Mouse (Mus musculus) testis, adult 2 months (tissue): ENCODE data around the gene Olfr518. TPM values are rescaled to one million over a fixed set of nuclear protein-coding genes. Genes with fewer than 3 reads are reported as not detected.

Experiments used
- H3K27ac ChIP-seq: fragments of 200-500 bp; 2 replicates; pipeline ENCODE4 v1.5.1; 2012; ENCODE audit warnings: low read depth, low read length; ENCODE audit not compliant: control insufficient read depth, insufficient read depth
- H3K27me3 ChIP-seq: fragments of 200-500 bp; 2 replicates; pipeline ENCODE4 v1.6.1; 2012; ENCODE audit warnings: mild to moderate bottlenecking, low read length, moderate library complexity; ENCODE audit not compliant: control insufficient read depth, insufficient read depth
- H3K36me3 ChIP-seq: fragments of 200-500 bp; 2 replicates; pipeline ENCODE4 v1.6.1; 2012; ENCODE audit warnings: mild to moderate bottlenecking, low read length; ENCODE audit not compliant: control insufficient read depth, insufficient read depth
- H3K4me1 ChIP-seq: fragments of 200-500 bp; 2 replicates; pipeline ENCODE4 v1.6.1; 2012; ENCODE audit warnings: low read length; ENCODE audit not compliant: control insufficient read depth, insufficient read depth
- H3K4me3 ChIP-seq: fragments of 200-500 bp; 2 replicates; pipeline ENCODE4 v1.5.1; 2012; ENCODE audit warnings: low read depth, mild to moderate bottlenecking, low read length, moderate library complexity, mixed read lengths; ENCODE audit not compliant: control insufficient read depth
- CTCF ChIP-seq: fragments of 200-500 bp; IDR thresholded peaks from 2 replicates; pipeline ENCODE4 v1.5.1; 2012; ENCODE audit warnings: low read depth, mild to moderate bottlenecking, inconsistent platforms, low read length, moderate library complexity; ENCODE audit not compliant: control insufficient read depth, insufficient read depth, insufficient replicate concordance
- POLR2A ChIP-seq: fragments of 200-500 bp; IDR thresholded peaks from 2 replicates; pipeline ENCODE4 v1.6.1; 2012; ENCODE audit warnings: low read depth, mild to moderate bottlenecking, inconsistent platforms, low read length, moderate library complexity; ENCODE audit not compliant: control insufficient read depth
- polyA plus RNA-seq: library from polyadenylated mRNA; depleted of rRNA; stranded (reverse); fragments of >200 nt; gene quantifications from 2 replicates; pipeline ENCODE4 v1.2.3, GENCODE M21; 2012; rRNA removed

Gene Olfr518
- polyA plus RNA-seq, 1 experiment: not detected

DNA sequence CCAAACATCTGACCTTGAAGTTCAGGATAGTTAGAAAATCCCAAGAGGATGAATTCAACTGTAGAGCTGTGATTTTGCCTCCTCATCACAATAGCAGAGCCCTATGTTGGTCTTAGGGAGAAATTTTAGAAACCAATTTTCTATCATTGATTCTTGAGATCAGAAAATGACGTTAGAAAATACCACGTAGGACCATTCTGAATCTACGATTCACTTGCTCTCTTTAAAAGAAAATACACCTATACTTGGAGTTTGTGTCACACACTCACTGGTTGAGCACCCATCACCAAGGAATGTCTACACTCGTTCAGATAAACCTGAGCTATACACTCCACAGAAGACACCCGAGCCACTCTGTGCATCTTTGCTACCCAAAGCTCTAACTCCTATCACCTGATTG is 9.5 kb upstream of the Olfr518 start, which contains the start of gene Olfr519:
Gene Olfr519, minus strand, starts transcription at position 101 of the 400 bp plus-strand sequence.
- no peak within 1 kb of the TSS for H3K27ac ChIP-seq
- TF ChIP-seq CTCF: no peak
- no peak for TF ChIP-seq POLR2A
- H3K36me3 ChIP-seq: no peaks in the 10 kb centered on the region
- H3K4me1 ChIP-seq: no peaks in the 10 kb centered on the region
- no peaks in the 10 kb centered on the region for H3K27me3 ChIP-seq
- no peak within 1 kb of the TSS for H3K4me3 ChIP-seq

DNA sequence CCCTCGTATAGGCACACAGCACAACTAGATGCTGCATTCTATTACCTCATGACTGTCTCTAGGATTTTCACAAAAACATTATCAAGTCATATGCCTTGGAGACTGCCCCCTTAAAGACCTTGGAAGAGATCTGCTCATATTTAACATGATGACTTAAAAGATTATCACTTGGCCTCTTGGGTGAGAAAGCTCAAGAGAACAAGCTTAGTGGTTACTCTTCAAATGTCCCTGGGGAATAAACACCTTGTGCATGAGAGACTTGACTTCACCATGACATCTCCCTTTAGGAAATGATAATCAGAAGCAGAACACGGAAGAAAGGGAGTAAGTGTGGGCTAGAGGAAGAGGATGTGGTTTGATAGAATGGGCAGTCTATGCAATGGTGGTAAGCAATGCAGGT is 12.5 kb downstream of the Olfr518 start, which contains the start of gene Olfr517:
Gene Olfr517, minus strand, starts transcription at position 101 of the 400 bp plus-strand sequence.
- no peaks in the 10 kb centered on the region for H3K27me3 ChIP-seq
- no peak within 1 kb of the TSS for H3K4me3 ChIP-seq
- no peaks in the 10 kb centered on the region for H3K36me3 ChIP-seq
- no peak for TF ChIP-seq POLR2A
- TF ChIP-seq CTCF: no peak
- H3K27ac ChIP-seq: no peak within 1 kb of the TSS
- no peaks in the 10 kb centered on the region for H3K4me1 ChIP-seq

DNA sequence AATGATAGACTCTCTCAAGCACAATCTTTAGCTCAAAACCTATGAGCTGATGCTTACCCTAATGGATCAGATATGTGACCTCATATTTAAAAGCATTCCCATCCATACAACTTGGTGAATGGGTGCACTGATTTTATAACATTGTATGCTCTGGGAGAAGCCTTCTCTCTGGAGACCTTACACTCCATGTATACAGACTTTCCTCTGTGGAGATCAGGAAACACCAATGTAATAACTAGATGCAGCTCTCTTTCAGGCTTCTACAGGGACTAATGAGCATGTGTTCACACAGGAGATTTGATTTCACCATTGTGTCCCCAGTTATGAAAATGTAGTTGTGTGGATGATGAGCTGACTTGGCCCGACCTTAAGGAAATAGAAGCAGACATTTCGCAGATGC is 34.4 kb downstream of the Olfr518 start, which contains the start of gene Olfr516:
Gene Olfr516, minus strand, starts transcription at position 101 of the 400 bp plus-strand sequence.
- Histone ChIP-seq H3K27me3 (no peaks in the 10 kb centered on the region), H3K27ac (no peak within 1 kb of the TSS)
- TF ChIP-seq POLR2A: no peak
- no peak for TF ChIP-seq CTCF

More for the DNA sequence above, 34.4 kb downstream of the Olfr518 start, which contains the start of gene Olfr516:
- Histone ChIP-seq H3K4me1 (no peaks in the 10 kb centered on the region), H3K4me3 (no peak within 1 kb of the TSS), H3K36me3 (no peaks in the 10 kb centered on the region)

Other genes starting within 250 kb of the Olfr518 start
- gene Olfr509, start 233.1 kb downstream of the Olfr518 start, polyA plus RNA-seq: not detected in 2 replicates
- gene Olfr510, start 218.6 kb downstream of the Olfr518 start, polyA plus RNA-seq: not detected in 2 replicates
- 0.10 and 0.12 TPM in 2 replicates for gene Olfr512, start 171.7 kb downstream of the Olfr518 start, polyA plus RNA-seq
- not detected in 2 replicates for gene Olfr513, start 134.0 kb downstream of the Olfr518 start, polyA plus RNA-seq
- gene Olfr514, start 59.0 kb downstream of the Olfr518 start, polyA plus RNA-seq: not detected in 2 replicates
- not detected in 2 replicates for gene Olfr516, start 34.5 kb downstream of the Olfr518 start, polyA plus RNA-seq
- gene Olfr517, start 12.6 kb downstream of the Olfr518 start, polyA plus RNA-seq: not detected in 2 replicates
- not detected in 2 replicates for gene Olfr519, start 9.4 kb upstream of the Olfr518 start, polyA plus RNA-seq
- gene Nlrp10, start 45.2 kb upstream of the Olfr518 start, polyA plus RNA-seq: 0.06 and 0.10 TPM in 2 replicates
- 54.7 and 70.9 TPM in 2 replicates for gene Eif3f, start 49.4 kb upstream of the Olfr518 start, polyA plus RNA-seq
- gene Tub, start 65.3 kb upstream of the Olfr518 start, polyA plus RNA-seq: 11.8 and 12.5 TPM in 2 replicates
- gene Ric3, start 198.3 kb upstream of the Olfr518 start, polyA plus RNA-seq: 4.1 and 4.5 TPM in 2 replicates